Comparison of ENCODE assay signal across 8 mouse cellular contexts in genomic region chr16:91522479-91523309, GRCm38 (mm10). TPM values are rescaled to one million over a fixed set of nuclear protein-coding genes. Genes with fewer than 3 reads are reported as not detected.
A peak's percentile ranks its signal among the peaks of the same experiment; 100 is the strongest.
DNase-seq lines count a peak whose midpoint lies in the region; ATAC-seq lines count a peak whose summit lies in the region.

No protein-coding gene starts in this region.

- H3K27me3 ChIP-seq in megakaryocyte, embryonic 14.5 days (replicated peaks) = peaks cover 80% of the 10 kb centered on the region
- no peaks in the 10 kb centered on the region for H3K27me3 ChIP-seq in midbrain, embryonic 16.5 days (ENCODE audit: control insufficient read depth, insufficient read depth, low read depth, low read length)

- H3K4me2 ChIP-seq in midbrain, embryonic 16.5 days (ENCODE audit: low read length) = no peak overlapping the region

- H3K27ac ChIP-seq in midbrain, embryonic 16.5 days (ENCODE audit: low read length) = no peak overlapping the region

- H3K4me3 ChIP-seq in megakaryocyte, embryonic 14.5 days (replicated peaks) = peak overlapping the region; percentile 74
- H3K4me3 ChIP-seq in midbrain, embryonic 16.5 days (ENCODE audit: low read depth, low read length) = no peak overlapping the region

- H3K9me3 ChIP-seq in megakaryocyte, embryonic 14.5 days = peaks cover 20% of the 10 kb centered on the region
- H3K9me3 ChIP-seq in midbrain, embryonic 16.5 days (replicated peaks; ENCODE audit: control insufficient read depth, low read length, poor library complexity, severe bottlenecking) = no peaks in the 10 kb centered on the region

- no peak overlapping the region for H3K9ac ChIP-seq in midbrain, embryonic 16.5 days (ENCODE audit: low read depth, low read length)

- peak; percentile 34 for ATAC-seq in CD4-positive, CD25-positive, alpha-beta regulatory T cell, adult 4 months
- ATAC-seq in hematopoietic stem cell, adult 5-6 weeks (replicated peaks in 1 of 2; ENCODE audit: insufficient read depth in 1 of 2, low FRiP score in 2 of 2, low TSS enrichment in 1 of 2, low read depth in 1 of 2, poor library complexity in 2 of 2, severe bottlenecking in 2 of 2) = peak; percentile 80 to 88
- ATAC-seq in midbrain, embryonic 16.5 days = no peak

- peaks cover 29% of the 10 kb centered on the region for H3K4me1 ChIP-seq in megakaryocyte, embryonic 14.5 days
- H3K4me1 ChIP-seq in midbrain, embryonic 16.5 days (ENCODE audit: control insufficient read depth, insufficient read depth, low read length) = no peaks in the 10 kb centered on the region

- WGBS in midbrain, embryonic 16.5 days = 69% methylated on average over 18 of the region's 18 CpGs

- peak; percentile 22 for DNase-seq in gastrocnemius, postnatal 25 days
- no peak for DNase-seq in gastrocnemius, postnatal 10 days
- no peak for DNase-seq in c-Kit-positive CD71-positive TER-119-positive erythroid progenitor cells, embryonic 14.5 days (ENCODE audit: low spot score)
- no peak for DNase-seq in gastrocnemius, postnatal 36 days

- no peaks in the 10 kb centered on the region for H3K36me3 ChIP-seq in megakaryocyte, embryonic 14.5 days (replicated peaks; ENCODE audit: low read length)
- H3K36me3 ChIP-seq in midbrain, embryonic 16.5 days (ENCODE audit: control insufficient read depth, insufficient read depth, low read length) = no peaks in the 10 kb centered on the region

- intact Hi-C loops in gastrocnemius, postnatal 36 days (cut with DNase I) = no loop called here

RNA-seq across cellular contexts. Expression of gene Ifngr2, which starts 24.2 kb away (rescaled TPM):
- 10 to 100 TPM; 50.5 to 71.4 TPM for total RNA-seq in gastrocnemius, postnatal 25 days (2021)
- 10 to 100 TPM; 59.8 to 60.8 TPM for total RNA-seq in gastrocnemius, postnatal 10 days (2021)
- 10 to 100 TPM; 29.9 to 35.3 TPM for polyA plus RNA-seq in CD4-positive, CD25-positive, alpha-beta regulatory T cell, adult 4 months (2017; shearing (Covaris generic))
- 7.1 and 7.5 TPM in 2 replicates for total RNA-seq in hematopoietic stem cell, adult 5-6 weeks (2017)
- 12.5 and 13.8 TPM in 2 replicates for polyA plus RNA-seq in megakaryocyte, embryonic 14.5 days (2012; ENCODE audit: insufficient read depth, low replicate concordance)
- polyA plus RNA-seq in midbrain, embryonic 16.5 days (2015; fragmentation: Nextera tagmentation; extraction: Ambion mirVana) = 104 and 125 TPM in 2 replicates
- 10 to 100 TPM; 58.2 to 63.2 TPM for total RNA-seq in gastrocnemius, postnatal 36 days (2021)

RNA-seq across cellular contexts. Expression of gene Ifnar1, which starts 37.7 kb away (rescaled TPM):
- 10 to 100 TPM; 11.3 to 15.4 TPM for total RNA-seq in gastrocnemius, postnatal 25 days (2021)
- total RNA-seq in gastrocnemius, postnatal 10 days (2021) = 10 to 100 TPM; 34.9 to 36.9 TPM
- 100 to 1,000 TPM in 1 of 2 experiments, 10 to 100 TPM in 1; 86.0 to 120 TPM for polyA plus RNA-seq in CD4-positive, CD25-positive, alpha-beta regulatory T cell, adult 4 months (2017; shearing (Covaris generic))
- 46.4 and 55.3 TPM in 2 replicates for total RNA-seq in hematopoietic stem cell, adult 5-6 weeks (2017)
- 3.8 TPM in 2 replicates for polyA plus RNA-seq in megakaryocyte, embryonic 14.5 days (2012; ENCODE audit: insufficient read depth, low replicate concordance)
- 48.0 and 51.7 TPM in 2 replicates for polyA plus RNA-seq in midbrain, embryonic 16.5 days (2015; fragmentation: Nextera tagmentation; extraction: Ambion mirVana)
- total RNA-seq in gastrocnemius, postnatal 36 days (2021) = 10 to 100 TPM in 1 of 2 experiments, 1 to 10 TPM in 1; 9.6 to 11.3 TPM
